Mouse (Mus musculus) intestine, embryonic 15.5 days (tissue): ENCODE measurements around the gene Ifnar2. TPM values are rescaled to one million over a fixed set of nuclear protein-coding genes. Genes with fewer than 3 reads are reported as not detected.

Experiments used
- ATAC-seq: fragments of 200-750 bp; cut with Nextera tagmentation; 2 replicates; pipeline ENCODE4 v1.8.0; 2017; ENCODE audit warnings: moderate TSS enrichment, moderate library complexity
- H3K27ac ChIP-seq: fragments of 300-500 bp; sonication (generic); 2 replicates; pipeline ENCODE4 v1.5.1; 2015; ENCODE audit warnings: mild to moderate bottlenecking, inconsistent platforms
- H3K27me3 ChIP-seq: fragments of 300-500 bp; sonication (generic); replicated peaks from 2 replicates; pipeline ENCODE4 v1.6.1; 2015; ENCODE audit warnings: inconsistent platforms
- H3K36me3 ChIP-seq: fragments of 300-500 bp; sonication (generic); 2 replicates; pipeline ENCODE4 v1.6.1; 2015; ENCODE audit warnings: inconsistent platforms
- H3K4me1 ChIP-seq: fragments of 300-500 bp; sonication (generic); replicated peaks from 2 replicates; pipeline ENCODE4 v1.6.1; 2015; ENCODE audit warnings: inconsistent platforms
- H3K4me2 ChIP-seq: fragments of 300-500 bp; sonication (generic); replicated peaks from 2 replicates; pipeline ENCODE4 v1.6.1; 2015; ENCODE audit warnings: mild to moderate bottlenecking, inconsistent platforms
- H3K4me3 ChIP-seq: fragments of 300-500 bp; sonication (generic); replicated peaks from 2 replicates; pipeline ENCODE4 v1.5.1; 2015; ENCODE audit warnings: inconsistent platforms
- H3K9ac ChIP-seq: fragments of 300-500 bp; sonication (generic); 2 replicates; pipeline ENCODE4 v1.6.1; 2015; ENCODE audit warnings: inconsistent platforms
- H3K9me3 ChIP-seq: fragments of 300-500 bp; sonication (generic); 2 replicates; pipeline ENCODE4 v1.6.1; 2016; ENCODE audit warnings: inconsistent platforms
- WGBS: fragments of 180-500 bp; shearing (Covaris S2); methylation state at CpG from one replicate; pipeline ENCODE4 v1.1.7; 2015; 5-methylcytosine and 5-hydroxymethylcytosine counted together
- polyA plus RNA-seq: library from polyadenylated mRNA; unstranded; fragments of >200 nt; fragmentation: Nextera tagmentation; extraction: Ambion mirVana; gene quantifications from 2 replicates; pipeline ENCODE4 v1.2.1, GENCODE M21; 2015

Ifnar2 gene
- polyA plus RNA-seq, 1 experiment from 2014 or later = 44.5 TPM

- ATAC-seq = no peak
- no peaks in the 10 kb centered on the region for H3K27me3 ChIP-seq
- H3K27ac ChIP-seq = no peak overlapping the region
- H3K36me3 ChIP-seq = no peaks in the 10 kb centered on the region
- H3K4me2 ChIP-seq = no peak overlapping the region
- no peaks in the 10 kb centered on the region for H3K9me3 ChIP-seq
- 60% methylated on average over 2 of the region's 2 CpGs for WGBS
- no peak overlapping the region for H3K4me3 ChIP-seq
- no peak overlapping the region for H3K9ac ChIP-seq
- peaks cover 9% of the 10 kb centered on the region; the same call in 1 of the 2 replicates for H3K4me1 ChIP-seq
Measured at GRCm38 (mm10) chr16:91362006-91362405, 10.6 kb upstream of the Ifnar2 start.

- Histone ChIP-seq H3K36me3 (no peaks in the 10 kb centered on the region), H3K27me3 (no peaks in the 10 kb centered on the region), H3K9ac (no peak overlapping the region), H3K4me1 (peaks cover 9% of the 10 kb centered on the region; the same call in 1 of the 2 replicates), H3K9me3 (no peaks in the 10 kb centered on the region), H3K4me2 (no peak overlapping the region), H3K27ac (peak overlapping the region; percentile 71; the same call in 1 of the 2 replicates), H3K4me3 (no peak overlapping the region)
- ATAC-seq = no peak
- 60% methylated on average over 12 of the region's 12 CpGs for WGBS
Measured at GRCm38 (mm10) chr16:91362616-91363272, 9.8 kb upstream of the Ifnar2 start.

- Histone ChIP-seq H3K9ac (no peak overlapping the region), H3K9me3 (no peaks in the 10 kb centered on the region), H3K4me2 (no peak overlapping the region), H3K4me3 (no peak overlapping the region), H3K36me3 (no peaks in the 10 kb centered on the region), H3K4me1 (peaks cover 9% of the 10 kb centered on the region; the same call in 1 of the 2 replicates), H3K27me3 (no peaks in the 10 kb centered on the region), H3K27ac (peak overlapping the region; percentile 71)
- WGBS = 22% methylated on average over 3 of the region's 3 CpGs
- ATAC-seq = peak; percentile 47; the same call in 1 of the 2 replicates
Measured at GRCm38 (mm10) chr16:91363483-91363882, 9.1 kb upstream of the Ifnar2 start.

- ATAC-seq = no peak
- Histone ChIP-seq H3K4me1 (0 out of 2 replicates have a peak, but pooled peaks cover 9% of the 10 kb centered on the region), H3K4me3 (no peak overlapping the region), H3K4me2 (no peak overlapping the region), H3K9ac (no peak overlapping the region), H3K27me3 (no peaks in the 10 kb centered on the region), H3K36me3 (no peaks in the 10 kb centered on the region), H3K9me3 (no peaks in the 10 kb centered on the region), H3K27ac (no peak overlapping the region)
Measured at GRCm38 (mm10) chr16:91366567-91366966, 6.0 kb upstream of the Ifnar2 start.

GRCm38 (mm10) chr16:91367066-91367465 is 5.5 kb upstream of the Ifnar2 start:
- Histone ChIP-seq H3K4me2 (no peak overlapping the region), H3K27ac (no peak overlapping the region), H3K27me3 (no peaks in the 10 kb centered on the region), H3K36me3 (no peaks in the 10 kb centered on the region), H3K9ac (no peak overlapping the region), H3K9me3 (no peaks in the 10 kb centered on the region), H3K4me1 (0 out of 2 replicates have a peak, but pooled peaks cover 9% of the 10 kb centered on the region), H3K4me3 (no peak overlapping the region)
- WGBS = 72% methylated on average over 2 of the region's 2 CpGs
- no peak for ATAC-seq

GRCm38 (mm10) chr16:91373473-91374252 is 1.1 kb downstream of the Ifnar2 start:
- Histone ChIP-seq H3K4me2 (peak overlapping the region; percentile 70), H3K36me3 (no peaks in the 10 kb centered on the region), H3K9me3 (no peaks in the 10 kb centered on the region), H3K27ac (peak overlapping the region; percentile 94), H3K9ac (peak overlapping the region; percentile 86), H3K27me3 (no peaks in the 10 kb centered on the region), H3K4me3 (peak overlapping the region; percentile 93), H3K4me1 (peaks cover 7% of the 10 kb centered on the region; the same call in 1 of the 2 replicates)
- 34% methylated on average over 13 of the region's 13 CpGs for WGBS
- ATAC-seq = no peak

- Histone ChIP-seq H3K4me3 (peak overlapping the region; percentile 93; the same call in 1 of the 2 replicates), H3K9me3 (no peaks in the 10 kb centered on the region), H3K4me2 (peak overlapping the region; percentile 70), H3K36me3 (no peaks in the 10 kb centered on the region), H3K4me1 (peaks cover 12% of the 10 kb centered on the region; the same call in 1 of the 2 replicates), H3K9ac (no peak overlapping the region), H3K27me3 (no peaks in the 10 kb centered on the region), H3K27ac (no peak overlapping the region)
- ATAC-seq = no peak
- 80% methylated on average over 3 of the region's 3 CpGs for WGBS
Measured at GRCm38 (mm10) chr16:91374253-91374634, 1.7 kb downstream of the Ifnar2 start.

GRCm38 (mm10) chr16:91376701-91377100 is 4.1 kb downstream of the Ifnar2 start:
- no peak for ATAC-seq
- WGBS = 85% methylated on average over 10 of the region's 10 CpGs
- Histone ChIP-seq H3K9me3 (no peaks in the 10 kb centered on the region), H3K4me3 (no peak overlapping the region), H3K9ac (no peak overlapping the region), H3K27ac (0 out of 2 replicates have a peak overlapping the region, but pooled peaks have one; percentile 9), H3K27me3 (no peaks in the 10 kb centered on the region), H3K36me3 (no peaks in the 10 kb centered on the region), H3K4me1 (peaks cover 18% of the 10 kb centered on the region; the same call in 1 of the 2 replicates), H3K4me2 (no peak overlapping the region)

- peaks cover 14% of the 10 kb centered on the region; the same call in 1 of the 2 replicates for H3K4me1 ChIP-seq
- no peak overlapping the region for H3K4me3 ChIP-seq
- no peak overlapping the region for H3K4me2 ChIP-seq
- no peaks in the 10 kb centered on the region for H3K9me3 ChIP-seq
- no peaks in the 10 kb centered on the region for H3K27me3 ChIP-seq
- no peak for ATAC-seq
- no peaks in the 10 kb centered on the region for H3K36me3 ChIP-seq
- no peak overlapping the region for H3K27ac ChIP-seq
- 49% methylated on average over 17 of the region's 17 CpGs for WGBS
- no peak overlapping the region for H3K9ac ChIP-seq
Measured at GRCm38 (mm10) chr16:91378431-91378986, 5.9 kb downstream of the Ifnar2 start.

- Histone ChIP-seq H3K4me2 (no peak overlapping the region), H3K36me3 (no peaks in the 10 kb centered on the region), H3K27me3 (no peaks in the 10 kb centered on the region), H3K4me3 (no peak overlapping the region), H3K4me1 (peaks cover 11% of the 10 kb centered on the region; the same call in 1 of the 2 replicates), H3K9me3 (no peaks in the 10 kb centered on the region), H3K27ac (peak overlapping the region; percentile 30; the same call in 1 of the 2 replicates), H3K9ac (no peak overlapping the region)
- peak; percentile 42; the same call in 1 of the 2 replicates for ATAC-seq
- WGBS = 25% methylated on average over 9 of the region's 9 CpGs
Measured at GRCm38 (mm10) chr16:91378991-91379390, 6.4 kb downstream of the Ifnar2 start.

GRCm38 (mm10) chr16:91379412-91379811 is 6.8 kb downstream of the Ifnar2 start:
- no peaks in the 10 kb centered on the region for H3K9me3 ChIP-seq
- no peaks in the 10 kb centered on the region for H3K27me3 ChIP-seq
- H3K27ac ChIP-seq = peak overlapping the region; percentile 30; the same call in 1 of the 2 replicates
- WGBS = 41% methylated on average over 3 of the region's 3 CpGs
- H3K4me2 ChIP-seq = no peak overlapping the region
- peak; percentile 35; the same call in 1 of the 2 replicates for ATAC-seq
- no peaks in the 10 kb centered on the region for H3K36me3 ChIP-seq
- H3K9ac ChIP-seq = no peak overlapping the region
- H3K4me3 ChIP-seq = no peak overlapping the region
- H3K4me1 ChIP-seq = peaks cover 11% of the 10 kb centered on the region; the same call in 1 of the 2 replicates

- H3K4me1 ChIP-seq = peaks cover 11% of the 10 kb centered on the region; the same call in 1 of the 2 replicates
- H3K36me3 ChIP-seq = no peaks in the 10 kb centered on the region
- WGBS = 55% methylated on average over 5 of the region's 5 CpGs
- no peak overlapping the region for H3K4me3 ChIP-seq
- ATAC-seq = peak; percentile 64
- H3K4me2 ChIP-seq = no peak overlapping the region
- no peak overlapping the region for H3K27ac ChIP-seq
- H3K27me3 ChIP-seq = no peaks in the 10 kb centered on the region
- no peak overlapping the region for H3K9ac ChIP-seq
- H3K9me3 ChIP-seq = no peaks in the 10 kb centered on the region
Measured at GRCm38 (mm10) chr16:91380151-91380550, 7.6 kb downstream of the Ifnar2 start.
